26 mouse cellular contexts compared by ENCODE assay signal in the genomic region with DNA sequence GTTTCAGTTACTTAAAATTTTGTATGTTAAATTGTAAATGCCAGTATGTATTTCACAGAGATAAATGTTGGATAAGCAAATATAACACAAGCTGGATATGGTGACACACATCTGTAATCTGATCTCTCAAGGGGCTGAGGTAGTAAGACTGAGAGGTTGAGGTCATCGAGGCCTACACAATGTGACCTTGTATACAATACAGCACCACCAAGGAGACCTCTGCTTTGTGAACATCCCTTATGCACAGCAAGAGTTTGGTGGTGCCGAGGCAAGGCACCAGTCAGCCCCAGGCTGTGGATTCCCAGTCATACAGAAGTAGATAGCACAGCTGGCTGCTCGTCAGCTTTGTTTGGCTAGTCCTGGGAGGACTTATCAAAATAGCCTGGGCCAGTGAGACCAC. TPM values are rescaled to one million over a fixed set of nuclear protein-coding genes. Genes with fewer than 3 reads are reported as not detected.
DNase-seq lines count a peak whose midpoint lies in the region; ATAC-seq lines count a peak whose summit lies in the region.
"Had no signal": no experiment of that assay in that cellular context is flagged by ENCODE, and none has a peak within 500 bp of the region (broad histone marks: within the 10 kb centered on the region; RNA-seq: fewer than 3 reads in every experiment).

No protein-coding gene starts in this region.

- H3K4me2 ChIP-seq in heart, embryonic 11.5 days, result no peak overlapping the region
- H3K4me2 ChIP-seq in kidney, embryonic 15.5 days, result no peak overlapping the region
- H3K4me2 ChIP-seq in intestine, embryonic 16.5 days (ENCODE audit: low read depth, low read length), result no peak overlapping the region
- H3K4me2 ChIP-seq: embryonic facial prominence, embryonic 13.5 days; forebrain, embryonic 12.5 days; forebrain, embryonic 15.5 days; heart, embryonic 12.5 days; hindbrain, embryonic 14.5 days had no signal

- no peak overlapping the region for H3K9ac ChIP-seq in heart, embryonic 11.5 days (ENCODE audit: low read depth, low read length)
- no peak overlapping the region for H3K9ac ChIP-seq in kidney, embryonic 15.5 days
- no peak overlapping the region for H3K9ac ChIP-seq in intestine, embryonic 16.5 days (ENCODE audit: low read depth, low read length)
- H3K9ac ChIP-seq: embryonic facial prominence, embryonic 13.5 days; forebrain, embryonic 12.5 days; forebrain, embryonic 15.5 days; heart, embryonic 12.5 days; hindbrain, embryonic 14.5 days had no signal

- WGBS in heart, embryonic 11.5 days (ENCODE audit: insufficient replicate concordance), result 48% methylated on average over 3 of the region's 3 CpGs
- WGBS in heart, embryonic 10.5 days, result 50% methylated on average over 3 of the region's 3 CpGs
- 49% methylated on average over 3 of the region's 3 CpGs for WGBS in kidney, embryonic 15.5 days
- whole genome bisulfite sequencing in intestine, embryonic 16.5 days, result 70% methylated on average over 3 of the region's 3 CpGs

- H3K4me1 ChIP-seq in heart, embryonic 11.5 days (ENCODE audit: control insufficient read depth, insufficient read depth, low read length), result peaks cover 35% of the 10 kb centered on the region
- peaks cover 37% of the 10 kb centered on the region for H3K4me1 ChIP-seq in heart, embryonic 10.5 days
- peaks cover 17% of the 10 kb centered on the region for H3K4me1 ChIP-seq in kidney, embryonic 15.5 days
- 0 out of 2 replicates have a peak, but pooled peaks cover 4% of the 10 kb centered on the region for H3K4me1 ChIP-seq in intestine, embryonic 16.5 days (ENCODE audit: control insufficient read depth, insufficient read depth, low read length)

- ATAC-seq in heart, embryonic 11.5 days (replicated peaks; ENCODE audit: insufficient number of reproducible peaks, low FRiP score, low TSS enrichment), result no peak
- no peak for ATAC-seq in kidney, embryonic 15.5 days (replicated peaks; ENCODE audit: low FRiP score)
- ATAC-seq in intestine, embryonic 16.5 days, result no peak
- ATAC-seq: forebrain, embryonic 15.5 days; hindbrain, postnatal 0 days had no signal

- peaks cover 6% of the 10 kb centered on the region for H3K36me3 ChIP-seq in heart, embryonic 11.5 days (ENCODE audit: control insufficient read depth, insufficient read depth, low read length)
- H3K36me3 ChIP-seq in heart, embryonic 10.5 days, result peaks cover 10% of the 10 kb centered on the region
- H3K36me3 ChIP-seq in kidney, embryonic 15.5 days, result peaks cover 11% of the 10 kb centered on the region
- peaks cover 4% of the 10 kb centered on the region for H3K36me3 ChIP-seq in intestine, embryonic 16.5 days (ENCODE audit: control insufficient read depth, insufficient read depth, low read length)

- H3K4me3 ChIP-seq in heart, embryonic 11.5 days (ENCODE audit: low read depth, low read length), result no peak overlapping the region
- no peak overlapping the region for H3K4me3 ChIP-seq in heart, embryonic 10.5 days
- no peak overlapping the region for H3K4me3 ChIP-seq in kidney, embryonic 15.5 days (replicated peaks)
- no peak overlapping the region for H3K4me3 ChIP-seq in intestine, embryonic 16.5 days (ENCODE audit: low read length)
- H3K4me3 ChIP-seq: embryonic facial prominence, embryonic 13.5 days; erythroblast, embryonic 14.5 days; forebrain, embryonic 12.5 days; forebrain, embryonic 15.5 days; heart, adult 2 months; heart, embryonic 12.5 days had no signal

- H3K27me3 ChIP-seq in heart, embryonic 11.5 days (ENCODE audit: control insufficient read depth, insufficient read depth, low read length), result no peaks in the 10 kb centered on the region
- H3K27me3 ChIP-seq in heart, embryonic 10.5 days (ENCODE audit: insufficient read depth, poor library complexity, severe bottlenecking), result no peaks in the 10 kb centered on the region
- H3K27me3 ChIP-seq in kidney, embryonic 15.5 days, result no peaks in the 10 kb centered on the region
- no peaks in the 10 kb centered on the region for H3K27me3 ChIP-seq in intestine, embryonic 16.5 days (replicated peaks; ENCODE audit: control insufficient read depth, insufficient read depth, low read length)
- H3K27me3 ChIP-seq: embryonic facial prominence, embryonic 13.5 days; forebrain, embryonic 12.5 days; forebrain, embryonic 15.5 days; heart, embryonic 12.5 days had no signal

- 0 out of 2 replicates have a peak overlapping the region, but pooled peaks have one; percentile 22 for H3K27ac ChIP-seq in heart, embryonic 11.5 days (ENCODE audit: low read depth, low read length)
- no peak overlapping the region for H3K27ac ChIP-seq in heart, embryonic 10.5 days
- H3K27ac ChIP-seq in kidney, embryonic 15.5 days, result 0 out of 2 replicates have a peak overlapping the region, but pooled peaks have one; percentile 34
- H3K27ac ChIP-seq in intestine, embryonic 16.5 days (ENCODE audit: low read length), result no peak overlapping the region
- H3K27ac ChIP-seq: embryonic facial prominence, embryonic 13.5 days; forebrain, embryonic 12.5 days; forebrain, embryonic 15.5 days; heart, adult 2 months; hindbrain, embryonic 14.5 days; hindbrain, postnatal 0 days had no signal

- no peak for DNase-seq in heart, embryonic 10.5 days (ENCODE audit: low spot score)
- DNase-seq in kidney, adult 9 months, result no peak
- DNase-seq in ES-CJ7 (ENCODE audit: low read depth, low spot score), result peak; percentile 62
- DNase-seq in induced T-regulatory cell, adult 2 months (ENCODE audit: low read depth), result peak; percentile 16
- DNase-seq in adipocyte (ENCODE audit: low spot score), result no peak
- DNase-seq: adrenal gland, adult 2 months; adrenal gland, postnatal 14 days; cerebellum, adult 11 months; cerebellum, adult 2 months; cerebellum, adult 9-11 months; cerebellum, postnatal 25 days; gastrocnemius, postnatal 25 days; heart, adult 2 months; heart, postnatal 36 days; kidney, adult 11 months; kidney, adult 8-10 months had no signal

- H3K9me3 ChIP-seq in heart, embryonic 11.5 days (replicated peaks; ENCODE audit: control insufficient read depth, low read length), result no peaks in the 10 kb centered on the region; the same call in 1 of the 2 replicates
- H3K9me3 ChIP-seq in heart, embryonic 10.5 days, result no peaks in the 10 kb centered on the region
- 0 out of 2 replicates have a peak, but pooled peaks cover 6% of the 10 kb centered on the region for H3K9me3 ChIP-seq in kidney, embryonic 15.5 days (replicated peaks)
- peaks cover 2% of the 10 kb centered on the region; the same call in 1 of the 2 replicates for H3K9me3 ChIP-seq in intestine, embryonic 16.5 days (ENCODE audit: control insufficient read depth, low read length)
- H3K9me3 ChIP-seq: embryonic facial prominence, embryonic 13.5 days; forebrain, embryonic 15.5 days had no signal

RNA-seq across cellular contexts. Expression of gene Kat6b, which starts 59.1 kb away (rescaled TPM):
- polyA plus RNA-seq in heart, embryonic 11.5 days (2014; fragmentation: Nextera tagmentation; extraction: Ambion mirVana), result 11.9 and 14.9 TPM in 2 replicates
- 9.3 and 11.1 TPM in 2 replicates for polyA plus RNA-seq in heart, embryonic 10.5 days (2016; fragmentation: Nextera tagmentation; extraction: Ambion mirVana)
- 13.8 and 15.7 TPM in 2 replicates for polyA plus RNA-seq in kidney, embryonic 15.5 days (2015; fragmentation: Nextera tagmentation; extraction: Ambion mirVana)
- polyA plus RNA-seq in intestine, embryonic 16.5 days (2015; fragmentation: Nextera tagmentation; extraction: Ambion mirVana), result 7.1 and 8.0 TPM in 2 replicates

Comparison
In these comparisons a context has a peak if more than half of its experiments do, and no peak if none do; other contexts are left out.
1. H3K27ac ChIP-seq: peak in heart, embryonic 11.5 days (single experiment) and kidney, embryonic 15.5 days (single experiment); none in heart, embryonic 10.5 days (single experiment) and intestine, embryonic 16.5 days (single experiment).
2. DNase-seq: peak in ES-CJ7 (single experiment) and induced T-regulatory cell, adult 2 months (single experiment); none in heart, embryonic 10.5 days (single experiment), kidney, adult 9 months (single experiment) and adipocyte (single experiment).